Mouse (Mus musculus) heart, embryonic 10.5 days (tissue): ENCODE measurements around the gene Prodh2. TPM values are rescaled to one million over a fixed set of nuclear protein-coding genes. Genes with fewer than 3 reads are reported as not detected.
"Not testable (repeated sequence)": the region's sequence is repeated elsewhere in the genome, so short reads cannot be mapped to it uniquely, and the experiment has no call there.

Experiments used
- DNase-seq: peaks from one replicate; pipeline ENCODE4 v3.0.0-alpha.2; 2017; ENCODE audit warnings: low spot score
- H3K27ac ChIP-seq: fragments of 300-500 bp; sonication (generic); 2 replicates; pipeline ENCODE4 v1.5.1; 2016; ENCODE audit warnings: mild to moderate bottlenecking
- H3K27me3 ChIP-seq: fragments of 300-500 bp; sonication (generic); 2 replicates; pipeline ENCODE4 v1.6.1; 2016; ENCODE audit warnings: mild to moderate bottlenecking; ENCODE audit not compliant: poor library complexity, insufficient read depth, severe bottlenecking
- H3K36me3 ChIP-seq: fragments of 300-500 bp; sonication (generic); 2 replicates; pipeline ENCODE4 v1.6.1; 2016; ENCODE audit warnings: mild to moderate bottlenecking, moderate library complexity
- H3K4me1 ChIP-seq: fragments of 300-500 bp; sonication (generic); 2 replicates; pipeline ENCODE4 v1.6.1; 2016; ENCODE audit warnings: mild to moderate bottlenecking
- H3K4me3 ChIP-seq: fragments of 300-500 bp; sonication (generic); 2 replicates; pipeline ENCODE4 v1.5.1; 2016; ENCODE audit warnings: mild to moderate bottlenecking, moderate library complexity
- H3K9me3 ChIP-seq: fragments of 300-500 bp; sonication (generic); 2 replicates; pipeline ENCODE4 v1.6.1; 2016; ENCODE audit warnings: mild to moderate bottlenecking, moderate library complexity
- WGBS: fragments of 180-500 bp; shearing (Covaris S2); methylation state at CpG from one replicate; pipeline ENCODE4 v1.1.7; 2016; 5-methylcytosine and 5-hydroxymethylcytosine counted together
- polyA plus RNA-seq: library from polyadenylated mRNA; unstranded; fragments of >200 nt; fragmentation: Nextera tagmentation; extraction: Ambion mirVana; gene quantifications from 2 replicates; pipeline ENCODE4 v1.2.1, GENCODE M21; 2016

Prodh2 gene
- polyA plus RNA-seq, 1 experiment from 2014 or later = 3.0 TPM

DNA sequence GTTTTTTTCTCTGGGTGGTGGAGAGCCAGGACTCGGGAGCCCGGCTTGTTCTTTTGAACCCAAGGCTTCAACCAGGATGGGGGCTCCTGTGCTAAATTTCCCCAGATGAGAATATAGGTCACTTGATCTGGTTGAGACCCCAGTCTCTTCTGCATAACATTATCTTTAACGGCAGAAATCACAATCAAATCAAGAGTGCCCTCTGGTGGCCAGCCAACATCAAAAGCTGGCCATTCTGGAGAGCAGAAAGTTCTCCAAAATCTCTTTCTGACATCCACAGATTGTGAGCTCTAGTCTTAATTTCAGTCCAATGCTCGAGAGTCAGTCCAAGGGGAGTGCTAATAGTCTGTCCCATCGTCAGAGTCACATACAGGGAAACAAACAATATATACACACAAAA, 7.7 kb downstream of the Prodh2 start:
- not testable (repeated sequence) for H3K27ac ChIP-seq, DNase-seq, H3K4me1 ChIP-seq, H3K4me3 ChIP-seq, H3K27me3 ChIP-seq, H3K9me3 ChIP-seq, H3K36me3 ChIP-seq
- 71% methylated on average over 5 of the region's 5 CpGs for WGBS

DNA sequence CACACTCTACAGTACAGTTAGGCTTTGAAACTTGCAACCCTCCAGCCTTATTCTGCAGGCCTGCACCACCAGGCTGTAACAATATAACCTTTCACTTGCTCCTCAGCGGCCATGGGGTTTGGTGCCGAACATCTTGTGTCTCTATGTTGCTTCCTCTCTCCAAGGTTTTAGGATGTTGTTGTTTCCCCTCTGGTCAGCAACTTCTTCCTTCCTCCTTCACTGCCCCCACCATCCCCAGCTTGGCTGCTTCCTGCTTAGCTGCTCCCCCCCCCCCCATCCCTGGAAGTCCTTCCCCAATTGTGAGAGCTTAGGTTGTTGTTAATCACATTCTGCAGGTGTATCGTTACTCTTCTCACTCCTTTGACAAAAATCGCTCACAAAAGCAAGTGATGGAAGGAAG, 14.6 kb downstream of the Prodh2 start:
- no peak overlapping the region for H3K27ac ChIP-seq
- no peak for DNase-seq
- H3K9me3 ChIP-seq = no peaks in the 10 kb centered on the region
- no peaks in the 10 kb centered on the region for H3K36me3 ChIP-seq
- no peaks in the 10 kb centered on the region for H3K4me1 ChIP-seq
- 69% methylated on average over 4 of the region's 4 CpGs for WGBS
- peaks cover 4% of the 10 kb centered on the region; the same call in 1 of the 2 replicates for H3K27me3 ChIP-seq
- no peak overlapping the region for H3K4me3 ChIP-seq

DNA sequence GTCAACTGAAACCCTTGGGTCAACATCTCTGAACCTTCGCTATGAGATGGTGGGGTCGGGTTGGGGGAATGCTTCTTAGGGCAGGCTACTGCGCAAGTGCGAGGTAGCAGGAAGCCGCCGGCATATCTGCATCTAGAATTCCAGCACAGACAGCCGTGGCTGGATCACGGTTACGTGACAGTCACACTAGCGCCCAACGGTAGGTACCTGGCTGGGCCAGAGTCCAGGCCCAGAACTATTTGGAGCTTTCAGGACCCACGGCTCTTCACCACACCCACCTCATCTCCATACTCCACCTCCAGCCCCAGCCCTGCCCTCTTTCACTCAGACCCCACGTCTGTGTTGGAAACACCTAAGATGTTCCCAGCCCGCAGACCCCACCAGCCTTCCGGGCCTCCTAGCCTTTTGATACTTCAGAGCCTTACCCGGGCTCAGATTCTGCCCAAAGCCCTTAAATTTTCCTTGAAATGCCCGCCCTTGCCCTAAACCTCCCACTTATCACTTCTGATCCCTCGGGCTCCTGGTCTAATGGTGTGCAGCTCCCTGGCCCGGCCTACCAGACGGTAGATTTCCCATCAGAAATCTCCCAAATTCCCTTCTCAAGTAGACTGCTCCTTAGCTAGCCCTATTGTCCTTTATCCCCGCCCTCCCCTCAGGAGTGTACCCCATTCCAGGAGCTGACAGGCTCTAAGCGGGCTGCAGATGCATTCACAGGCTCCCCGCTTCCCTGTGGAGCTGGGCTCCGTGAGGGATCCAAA, 21.8 kb downstream of the Prodh2 start:
- WGBS = 44% methylated on average over 24 of the region's 24 CpGs
- Histone ChIP-seq H3K4me1 (no peaks in the 10 kb centered on the region), H3K9me3 (no peaks in the 10 kb centered on the region), H3K27me3 (peaks cover 20% of the 10 kb centered on the region), H3K4me3 (peak overlapping the region; percentile 27; the same call in 1 of the 2 replicates), H3K36me3 (no peaks in the 10 kb centered on the region), H3K27ac (no peak overlapping the region)
- DNase-seq = no peak

DNA sequence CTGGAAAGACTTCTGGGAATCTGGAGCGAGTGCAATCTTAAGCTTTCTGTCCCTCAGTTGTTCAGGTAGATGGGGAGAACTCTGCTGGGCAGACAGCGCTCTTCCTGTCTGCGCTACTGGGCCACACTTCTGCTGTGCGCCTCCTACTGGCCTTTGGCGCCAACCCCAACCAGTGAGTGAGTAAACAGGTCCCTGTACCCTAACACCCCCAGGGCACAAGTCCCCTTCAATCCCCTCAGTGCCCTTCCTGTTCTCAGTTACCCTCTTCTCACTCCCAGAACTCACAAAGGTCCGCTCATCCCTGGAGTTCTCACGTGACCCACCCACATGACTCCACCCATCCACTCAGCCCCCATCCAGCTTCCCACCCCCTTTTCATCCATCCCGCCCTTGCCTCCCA, 24.9 kb downstream of the Prodh2 start:
- peaks cover 3% of the 10 kb centered on the region; the same call in 1 of the 2 replicates for H3K36me3 ChIP-seq
- 31% methylated on average over 8 of the region's 8 CpGs for WGBS
- DNase-seq = no peak
- H3K9me3 ChIP-seq = no peaks in the 10 kb centered on the region
- H3K4me1 ChIP-seq = no peaks in the 10 kb centered on the region
- H3K27ac ChIP-seq = no peak overlapping the region
- no peak overlapping the region for H3K4me3 ChIP-seq
- peaks cover 30% of the 10 kb centered on the region for H3K27me3 ChIP-seq

DNA sequence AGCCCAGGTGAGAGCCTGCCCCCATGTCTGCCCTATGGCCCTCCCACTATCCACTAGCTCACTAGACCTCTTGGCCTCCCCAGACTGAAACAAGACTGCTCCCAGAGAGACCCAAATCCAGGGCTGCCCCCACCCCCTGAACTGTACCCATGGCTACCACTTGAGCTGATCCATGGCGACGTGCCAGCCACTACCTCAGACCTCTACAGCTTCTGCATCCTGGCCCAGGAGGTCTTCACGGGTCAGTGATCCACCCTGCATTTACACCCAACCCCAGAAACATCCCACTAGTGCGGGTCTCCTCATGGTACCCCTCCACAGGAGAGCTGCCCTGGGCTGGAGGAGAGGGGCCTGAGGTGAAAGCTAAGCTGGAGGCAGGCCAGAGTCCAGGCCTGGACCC, 27.0 kb downstream of the Prodh2 start:
- H3K27ac ChIP-seq = no peak overlapping the region
- 68% methylated on average over 4 of the region's 4 CpGs for WGBS
- no peaks in the 10 kb centered on the region for H3K9me3 ChIP-seq
- peaks cover 3% of the 10 kb centered on the region; the same call in 1 of the 2 replicates for H3K4me1 ChIP-seq
- peaks cover 22% of the 10 kb centered on the region for H3K36me3 ChIP-seq
- peaks cover 44% of the 10 kb centered on the region for H3K27me3 ChIP-seq
- no peak overlapping the region for H3K4me3 ChIP-seq
- DNase-seq = no peak

DNA sequence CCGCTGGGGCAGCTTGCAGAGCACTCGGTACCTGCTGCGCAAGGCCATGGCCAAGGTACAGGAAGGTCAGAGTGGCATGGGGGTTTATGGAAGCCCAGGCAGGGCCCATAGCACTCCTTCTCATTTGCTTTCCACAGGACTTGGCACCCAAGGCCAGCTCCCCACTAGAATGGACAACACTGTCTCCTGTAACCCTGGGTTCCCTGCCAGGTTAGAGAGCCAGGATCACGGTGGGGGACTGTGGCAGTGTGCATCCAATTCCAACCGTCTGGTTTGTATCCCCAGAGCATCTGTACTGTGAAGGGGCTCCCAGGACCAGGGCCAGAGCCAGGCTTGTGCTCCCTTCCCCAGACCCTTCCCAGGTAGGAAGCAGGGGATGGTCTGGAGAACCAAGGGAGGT, 27.4 kb downstream of the Prodh2 start:
- Histone ChIP-seq H3K27ac (no peak overlapping the region), H3K27me3 (peaks cover 39% of the 10 kb centered on the region), H3K4me3 (no peak overlapping the region), H3K36me3 (peaks cover 27% of the 10 kb centered on the region), H3K4me1 (peaks cover 3% of the 10 kb centered on the region), H3K9me3 (no peaks in the 10 kb centered on the region)
- 81% methylated on average over 5 of the region's 5 CpGs for WGBS
- no peak for DNase-seq

DNA sequence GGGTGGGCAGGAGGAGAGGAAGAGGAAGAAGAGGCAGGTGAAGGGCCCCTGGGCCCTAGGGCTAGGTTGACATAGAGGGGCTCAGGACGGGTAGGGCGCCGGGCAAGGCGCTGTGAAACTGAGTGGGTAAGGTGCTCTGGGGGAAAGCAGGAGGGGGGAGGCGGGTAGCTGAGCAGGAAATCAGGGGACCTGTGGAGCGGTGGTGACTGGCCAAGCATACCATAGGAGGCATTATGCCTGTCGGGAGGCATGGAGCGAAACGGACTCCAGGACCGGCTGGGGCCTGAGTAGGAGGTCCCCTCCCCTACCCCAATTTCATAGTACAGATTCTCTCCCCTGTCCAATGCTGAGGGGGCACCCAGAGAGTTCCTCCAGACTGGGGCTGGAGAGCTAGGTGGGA, 29.4 kb downstream of the Prodh2 start:
- Histone ChIP-seq H3K36me3 (peaks cover 44% of the 10 kb centered on the region), H3K4me1 (peaks cover 14% of the 10 kb centered on the region), H3K27me3 (peaks cover 54% of the 10 kb centered on the region), H3K9me3 (no peaks in the 10 kb centered on the region), H3K4me3 (no peak overlapping the region), H3K27ac (no peak overlapping the region)
- 79% methylated on average over 10 of the region's 10 CpGs for WGBS
- DNase-seq = no peak

DNA sequence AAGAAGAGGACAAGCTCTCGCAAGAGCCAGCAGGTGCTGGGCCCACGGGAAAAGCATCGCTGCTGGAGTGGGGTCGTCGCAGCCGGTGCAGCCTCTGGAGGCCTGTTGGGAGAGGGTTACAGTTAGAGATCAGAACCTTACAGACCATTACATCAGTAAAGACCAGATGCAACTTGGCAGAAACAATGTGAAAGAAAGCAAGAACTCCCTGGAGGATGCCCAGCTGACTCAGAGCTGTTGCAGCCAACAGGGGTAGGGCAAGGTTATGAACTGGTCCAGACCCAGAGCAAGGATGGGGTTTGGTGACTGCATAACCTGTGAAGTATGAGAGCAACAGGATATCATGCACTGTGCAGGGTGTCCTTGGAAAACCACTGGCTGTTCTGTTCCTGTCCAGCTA, 31.1 kb downstream of the Prodh2 start:
- Histone ChIP-seq H3K9me3 (no peaks in the 10 kb centered on the region), H3K4me1 (peaks cover 14% of the 10 kb centered on the region), H3K4me3 (no peak overlapping the region), H3K36me3 (peaks cover 60% of the 10 kb centered on the region), H3K27me3 (peaks cover 52% of the 10 kb centered on the region), H3K27ac (no peak overlapping the region)
- WGBS = 77% methylated on average over 6 of the region's 6 CpGs
- no peak for DNase-seq

DNA sequence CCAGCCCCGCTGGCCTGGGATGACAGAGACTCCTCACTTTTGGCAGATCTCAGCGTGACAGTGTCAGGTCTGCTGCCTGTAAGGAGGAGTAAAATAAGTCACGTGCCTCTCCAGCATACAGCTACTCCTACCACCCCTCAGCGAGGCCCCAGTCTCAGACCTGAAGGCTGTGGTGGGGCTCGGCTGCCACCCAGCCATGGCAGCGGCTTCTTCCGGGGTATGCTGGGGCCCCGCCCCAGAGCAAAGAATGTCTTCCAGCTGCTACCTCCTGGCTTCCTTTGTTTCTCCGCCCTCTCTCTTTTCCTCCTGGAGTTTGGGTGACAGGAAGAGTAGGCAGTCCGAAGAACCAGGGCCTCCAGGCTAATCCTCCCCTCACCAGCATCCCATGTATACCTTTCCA, 32.5 kb downstream of the Prodh2 start:
- 0 out of 2 replicates have a peak overlapping the region, but pooled peaks have one; percentile 49 for H3K27ac ChIP-seq
- 18% methylated on average over 10 of the region's 10 CpGs for WGBS
- H3K36me3 ChIP-seq = peaks cover 72% of the 10 kb centered on the region
- peaks cover 14% of the 10 kb centered on the region for H3K4me1 ChIP-seq
- peaks cover 51% of the 10 kb centered on the region for H3K27me3 ChIP-seq
- no peaks in the 10 kb centered on the region for H3K9me3 ChIP-seq
- DNase-seq = no peak
- peak overlapping the region; percentile 19; the same call in 1 of the 2 replicates for H3K4me3 ChIP-seq

DNA sequence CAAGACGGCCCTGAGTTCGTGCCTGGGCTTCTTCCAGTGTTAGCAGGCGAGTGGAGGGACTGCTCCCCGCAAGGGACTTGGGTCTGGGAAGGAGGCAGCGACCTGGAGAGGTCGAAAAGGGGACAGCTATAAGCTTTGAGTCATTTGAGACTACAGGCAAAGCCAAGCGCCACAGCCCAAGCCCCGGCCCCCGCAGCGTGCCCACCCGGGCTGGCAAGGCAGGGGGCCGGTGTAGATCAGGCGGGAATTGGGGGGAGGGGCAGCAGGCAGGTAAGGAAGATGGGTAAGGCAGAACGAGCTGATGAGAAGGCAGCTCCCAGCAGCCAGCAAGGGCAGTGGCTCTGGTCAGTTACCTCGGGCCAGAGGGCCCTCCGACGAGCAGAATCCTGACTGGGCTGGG, 33.0 kb downstream of the Prodh2 start:
- DNase-seq = no peak
- WGBS = 13% methylated on average over 17 of the region's 17 CpGs
- Histone ChIP-seq H3K27me3 (peaks cover 50% of the 10 kb centered on the region), H3K27ac (peak overlapping the region; percentile 49; the same call in 1 of the 2 replicates), H3K4me1 (peaks cover 16% of the 10 kb centered on the region), H3K36me3 (peaks cover 73% of the 10 kb centered on the region), H3K9me3 (no peaks in the 10 kb centered on the region), H3K4me3 (peak overlapping the region; percentile 19; the same call in 1 of the 2 replicates)

DNA sequence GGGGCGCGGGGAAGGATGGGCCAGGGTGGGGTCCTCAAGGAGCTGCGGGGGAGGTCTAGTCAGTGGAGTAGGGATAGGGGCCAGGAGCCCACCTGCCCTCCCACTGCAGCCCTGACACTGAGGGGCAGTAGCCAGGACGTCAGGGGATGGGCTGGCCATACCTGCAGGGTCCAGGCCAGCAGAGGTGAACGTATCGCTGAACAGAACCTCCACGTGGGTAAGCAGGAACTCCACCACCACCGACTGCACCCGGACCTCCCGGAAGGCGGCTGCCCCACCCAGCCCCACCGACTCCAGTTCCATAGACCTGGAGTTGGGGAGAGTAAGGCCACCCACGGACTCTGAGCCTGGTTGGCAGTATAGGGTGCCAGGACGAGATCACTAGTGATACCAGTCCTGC, 33.6 kb downstream of the Prodh2 start:
- H3K27ac ChIP-seq = peak overlapping the region; percentile 49; the same call in 1 of the 2 replicates
- H3K4me1 ChIP-seq = peaks cover 18% of the 10 kb centered on the region
- peaks cover 50% of the 10 kb centered on the region for H3K27me3 ChIP-seq
- peaks cover 79% of the 10 kb centered on the region for H3K36me3 ChIP-seq
- no peak overlapping the region for H3K4me3 ChIP-seq
- no peaks in the 10 kb centered on the region for H3K9me3 ChIP-seq
- DNase-seq = peak; percentile 71
- 81% methylated on average over 14 of the region's 14 CpGs for WGBS

DNA sequence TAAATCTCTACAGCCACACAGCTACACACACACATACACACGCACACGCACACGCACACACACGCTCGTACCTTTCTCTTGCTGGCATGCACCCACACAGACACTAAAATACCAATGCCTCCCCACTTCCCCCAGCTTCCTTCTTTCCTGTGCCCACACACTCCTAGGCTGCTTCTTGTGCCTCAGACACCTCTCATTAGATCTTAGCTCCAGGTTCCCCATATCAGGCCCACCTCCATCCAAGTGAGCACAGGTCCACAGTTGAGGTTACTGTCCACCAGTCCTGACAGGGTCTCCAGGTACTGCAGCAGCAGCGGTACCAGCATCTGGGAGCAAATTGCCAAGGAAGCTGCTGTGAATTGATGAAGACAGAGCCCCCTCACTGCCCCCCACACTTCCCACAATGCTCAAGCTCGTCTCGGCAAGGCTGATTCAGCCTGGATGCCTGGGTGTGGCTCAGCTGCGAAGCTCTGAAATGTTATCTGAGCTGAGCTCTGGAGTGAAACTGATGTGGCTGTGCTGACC, 37.9 kb downstream of the Prodh2 start:
- H3K27ac ChIP-seq = no peak overlapping the region
- H3K4me1 ChIP-seq = peaks cover 33% of the 10 kb centered on the region
- DNase-seq = no peak
- WGBS = 75% methylated on average over 9 of the region's 9 CpGs
- peaks cover 40% of the 10 kb centered on the region for H3K27me3 ChIP-seq
- H3K9me3 ChIP-seq = no peaks in the 10 kb centered on the region
- H3K36me3 ChIP-seq = peaks cover 58% of the 10 kb centered on the region
- no peak overlapping the region for H3K4me3 ChIP-seq

DNA sequence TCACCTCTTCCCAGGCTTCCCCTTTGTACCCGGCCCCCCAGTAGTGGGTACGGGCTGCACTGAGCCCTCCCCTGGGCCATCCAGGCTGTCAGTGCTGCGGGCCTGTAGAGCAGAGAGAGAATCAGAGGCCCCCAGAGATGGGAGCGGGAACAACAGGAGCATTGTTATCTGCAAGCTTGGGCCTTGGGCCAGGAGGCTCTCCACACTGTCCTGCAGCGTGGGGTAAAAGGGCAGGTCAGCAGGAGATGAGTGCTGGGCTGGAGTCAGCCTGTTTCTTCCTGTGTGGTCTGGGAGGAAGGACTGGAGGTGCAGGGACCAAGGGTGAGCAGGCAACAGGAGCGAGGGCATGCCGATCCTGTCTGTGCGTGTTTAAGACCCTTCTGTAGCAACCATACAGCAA, 39.5 kb downstream of the Prodh2 start:
- Histone ChIP-seq H3K4me3 (peak overlapping the region; percentile 34; the same call in 1 of the 2 replicates), H3K9me3 (no peaks in the 10 kb centered on the region), H3K27me3 (peaks cover 24% of the 10 kb centered on the region), H3K27ac (0 out of 2 replicates have a peak overlapping the region, but pooled peaks have one; percentile 29), H3K36me3 (peaks cover 42% of the 10 kb centered on the region), H3K4me1 (peaks cover 24% of the 10 kb centered on the region)
- WGBS = 44% methylated on average over 8 of the region's 8 CpGs
- peak; percentile 89 for DNase-seq
